ENCODE assay signal across 8 mouse cellular contexts in genomic region chr14:73509765-73510423, GRCm38 (mm10). TPM values are rescaled to one million over a fixed set of nuclear protein-coding genes. Genes with fewer than 3 reads are reported as not detected.
DNase-seq lines count a peak whose midpoint lies in the region; ATAC-seq lines count a peak whose summit lies in the region.

Med4 (plus strand) TSS chr14:73510025.

- H3K9me3 ChIP-seq in forebrain, embryonic 14.5 days (replicated peaks; ENCODE audit: control insufficient read depth, low read length) = no peaks in the 10 kb centered on the region
- no peaks in the 10 kb centered on the region for H3K9me3 ChIP-seq in neural tube, embryonic 15.5 days (replicated peaks)

- under 1% methylated on average over 41 of the region's 41 CpGs for WGBS in forebrain, embryonic 14.5 days
- WGBS in neural tube, embryonic 15.5 days = under 1% methylated on average over 41 of the region's 41 CpGs

- H3K27ac ChIP-seq in forebrain, embryonic 14.5 days (ENCODE audit: low read depth, low read length) = no peak within 1 kb of the TSS
- peak within 1 kb of the TSS; percentile 67; the same call in 1 of the 2 replicates for H3K27ac ChIP-seq in neural tube, embryonic 15.5 days (replicated peaks)

- H3K4me1 ChIP-seq in forebrain, embryonic 14.5 days (ENCODE audit: control insufficient read depth, insufficient read depth, low read length) = peaks cover 7% of the 10 kb centered on the region
- peaks cover 25% of the 10 kb centered on the region for H3K4me1 ChIP-seq in neural tube, embryonic 15.5 days

- H3K4me3 ChIP-seq in forebrain, embryonic 14.5 days (ENCODE audit: low read depth, low read length) = peak within 1 kb of the TSS; percentile 83
- H3K4me3 ChIP-seq in neural tube, embryonic 15.5 days (replicated peaks) = peak within 1 kb of the TSS; percentile 65

- peak within 1 kb of the TSS; percentile 90 for H3K9ac ChIP-seq in forebrain, embryonic 14.5 days (ENCODE audit: low read length)
- peak within 1 kb of the TSS; percentile 84 for H3K9ac ChIP-seq in neural tube, embryonic 15.5 days (replicated peaks)

- H3K36me3 ChIP-seq in forebrain, embryonic 14.5 days (ENCODE audit: control insufficient read depth, insufficient read depth, low read length) = peaks cover 19% of the 10 kb centered on the region
- H3K36me3 ChIP-seq in neural tube, embryonic 15.5 days = peaks cover 13% of the 10 kb centered on the region

- intact Hi-C loops in heart, postnatal 14 days (cut with DNase I) = loop anchor here (5.0 kb wide), 1 partner anchor 128 kb away; no protein-coding TSS in a partner anchor

- peak; percentile 98 for ATAC-seq in forebrain, embryonic 14.5 days
- ATAC-seq in neural tube, embryonic 15.5 days (ENCODE audit: low FRiP score) = peak; percentile 97

- peak; percentile 95 for DNase-seq in ES-CJ7 (ENCODE audit: low read depth, low spot score)
- DNase-seq in cerebellum, adult 11 months = peak; percentile 96
- DNase-seq in forebrain, embryonic 14.5 days (ENCODE audit: low spot score) = peak; percentile 96
- peak; percentile 95 to 97 for DNase-seq in heart, postnatal 14 days
- peak; percentile 96 for DNase-seq in layer of hippocampus, adult 11-12 months (ENCODE audit: low spot score)
- peak; percentile 94 to 96 for DNase-seq in lung, adult 18-20 months
- DNase-seq in testis, postnatal 14 days (ENCODE audit: low spot score) = peak; percentile 95

- H3K4me2 ChIP-seq in forebrain, embryonic 14.5 days (ENCODE audit: low read length) = peak within 1 kb of the TSS; percentile 92
- H3K4me2 ChIP-seq in neural tube, embryonic 15.5 days = peak within 1 kb of the TSS; percentile 90

- no peaks in the 10 kb centered on the region for H3K27me3 ChIP-seq in forebrain, embryonic 14.5 days (replicated peaks; ENCODE audit: control insufficient read depth, insufficient read depth, low read length)
- H3K27me3 ChIP-seq in neural tube, embryonic 15.5 days (replicated peaks) = no peaks in the 10 kb centered on the region

RNA-seq across cellular contexts. Expression of gene Med4, which starts in this region (rescaled TPM):
- polyA plus RNA-seq in forebrain, embryonic 14.5 days (2014; fragmentation: Nextera tagmentation; extraction: Ambion mirVana) = 99.3 and 100.0 TPM in 2 replicates
- total RNA-seq in heart, postnatal 14 days (2021) = 10 to 100 TPM; 17.9 to 18.8 TPM
- 79.9 and 81.6 TPM in 2 replicates for polyA plus RNA-seq in neural tube, embryonic 15.5 days (2015; fragmentation: Nextera tagmentation; extraction: Ambion mirVana)
